In genomic region chr9:84117337-84117736, GRCm38 (mm10) we compare ENCODE assay signal across 9 mouse cellular contexts.
DNase-seq lines count a peak whose midpoint lies in the region; ATAC-seq and TF ChIP-seq lines count a peak whose summit lies in the region.
"Had no signal": no experiment of that assay in that cellular context is flagged by ENCODE, and none has a peak within 500 bp of the region (broad histone marks: within the 10 kb centered on the region; RNA-seq: fewer than 3 reads in every experiment).

No protein-coding gene starts in this region.

- no peaks in the 10 kb centered on the region for H3K4me1 ChIP-seq in hindbrain, postnatal 0 days (ENCODE audit: insufficient read depth, low read length)
- peaks cover 12% of the 10 kb centered on the region; the same call in 1 of the 2 replicates for H3K4me1 ChIP-seq in hindbrain, embryonic 14.5 days (replicated peaks; ENCODE audit: control insufficient read depth, insufficient read depth, low read length)
- no peaks in the 10 kb centered on the region for H3K4me1 ChIP-seq in neural tube, embryonic 13.5 days (replicated peaks)
- peaks cover 20% of the 10 kb centered on the region for H3K4me1 ChIP-seq in embryonic facial prominence, embryonic 10.5 days
- H3K4me1 ChIP-seq in stomach, postnatal 0 days (replicated peaks; ENCODE audit: control insufficient read depth, insufficient read depth), result no peaks in the 10 kb centered on the region

- no peaks in the 10 kb centered on the region for H3K27me3 ChIP-seq in hindbrain, postnatal 0 days (ENCODE audit: insufficient read depth, low read length)
- H3K27me3 ChIP-seq in hindbrain, embryonic 14.5 days (ENCODE audit: control insufficient read depth, insufficient read depth, low read length), result no peaks in the 10 kb centered on the region
- H3K27me3 ChIP-seq in neural tube, embryonic 13.5 days, result no peaks in the 10 kb centered on the region
- no peaks in the 10 kb centered on the region for H3K27me3 ChIP-seq in embryonic facial prominence, embryonic 10.5 days (replicated peaks; ENCODE audit: low read depth, poor library complexity, severe bottlenecking)
- H3K27me3 ChIP-seq in stomach, postnatal 0 days (ENCODE audit: control insufficient read depth, insufficient read depth, low read length), result no peaks in the 10 kb centered on the region

- no peak for TF ChIP-seq EP300 in stomach, postnatal 0 days (optimal IDR thresholded peaks at IDR 0.05)

- TF ChIP-seq CTCF in hindbrain, postnatal 0 days (IDR thresholded peaks at IDR 0.05; ENCODE audit: low read depth), result peak; percentile 50
- peak; percentile 65 for TF ChIP-seq CTCF in stomach, postnatal 0 days (IDR thresholded peaks at IDR 0.05; ENCODE audit: low read depth)

- H3K4me3 ChIP-seq in hindbrain, postnatal 0 days (ENCODE audit: low read length), result no peak overlapping the region
- H3K4me3 ChIP-seq in hindbrain, embryonic 14.5 days (replicated peaks; ENCODE audit: low read length), result no peak overlapping the region
- no peak overlapping the region for H3K4me3 ChIP-seq in neural tube, embryonic 13.5 days
- no peak overlapping the region for H3K4me3 ChIP-seq in embryonic facial prominence, embryonic 10.5 days
- no peak overlapping the region for H3K4me3 ChIP-seq in stomach, postnatal 0 days (ENCODE audit: low read depth, low read length)

- H3K4me2 ChIP-seq in hindbrain, postnatal 0 days (ENCODE audit: low read depth, low read length), result no peak overlapping the region
- no peak overlapping the region for H3K4me2 ChIP-seq in hindbrain, embryonic 14.5 days (replicated peaks)
- H3K4me2 ChIP-seq in neural tube, embryonic 13.5 days, result no peak overlapping the region
- no peak overlapping the region for H3K4me2 ChIP-seq in stomach, postnatal 0 days (replicated peaks; ENCODE audit: low read depth)

- H3K27ac ChIP-seq in hindbrain, postnatal 0 days, result no peak overlapping the region
- H3K27ac ChIP-seq in hindbrain, embryonic 14.5 days, result no peak overlapping the region
- H3K27ac ChIP-seq in neural tube, embryonic 13.5 days (replicated peaks), result no peak overlapping the region
- H3K27ac ChIP-seq in embryonic facial prominence, embryonic 10.5 days (replicated peaks), result no peak overlapping the region
- no peak overlapping the region for H3K27ac ChIP-seq in stomach, postnatal 0 days (replicated peaks)

- H3K9me3 ChIP-seq in hindbrain, postnatal 0 days (ENCODE audit: low read length), result no peaks in the 10 kb centered on the region
- no peaks in the 10 kb centered on the region for H3K9me3 ChIP-seq in hindbrain, embryonic 14.5 days (ENCODE audit: control insufficient read depth, low read length)
- H3K9me3 ChIP-seq in neural tube, embryonic 13.5 days, result no peaks in the 10 kb centered on the region
- no peaks in the 10 kb centered on the region for H3K9me3 ChIP-seq in embryonic facial prominence, embryonic 10.5 days
- H3K9me3 ChIP-seq in stomach, postnatal 0 days (ENCODE audit: control insufficient read depth, low read length), result no peaks in the 10 kb centered on the region

- 80% methylated on average over 5 of the region's 5 CpGs for WGBS in hindbrain, postnatal 0 days
- 73% methylated on average over 5 of the region's 5 CpGs for WGBS in hindbrain, embryonic 14.5 days
- WGBS in neural tube, embryonic 13.5 days, result 67% methylated on average over 5 of the region's 5 CpGs
- 80% methylated on average over 5 of the region's 5 CpGs for WGBS in embryonic facial prominence, embryonic 10.5 days
- 75% methylated on average over 5 of the region's 5 CpGs for WGBS in stomach, postnatal 0 days

- H3K36me3 ChIP-seq in hindbrain, postnatal 0 days (ENCODE audit: insufficient read depth, low read length), result no peaks in the 10 kb centered on the region
- H3K36me3 ChIP-seq in hindbrain, embryonic 14.5 days (replicated peaks; ENCODE audit: control insufficient read depth, insufficient read depth), result no peaks in the 10 kb centered on the region
- no peaks in the 10 kb centered on the region for H3K36me3 ChIP-seq in neural tube, embryonic 13.5 days
- H3K36me3 ChIP-seq in embryonic facial prominence, embryonic 10.5 days (replicated peaks), result no peaks in the 10 kb centered on the region
- H3K36me3 ChIP-seq in stomach, postnatal 0 days (ENCODE audit: control insufficient read depth, insufficient read depth, low read length), result no peaks in the 10 kb centered on the region

- peak; percentile 41 for DNase-seq in hindbrain, postnatal 0 days (ENCODE audit: low spot score)
- no peak for DNase-seq in hindbrain, embryonic 14.5 days (ENCODE audit: low spot score)
- no peak for DNase-seq in neural tube, embryonic 10.5 days (ENCODE audit: extremely low spot score, low spot score)
- peak; percentile 25 for DNase-seq in embryonic facial prominence, embryonic 10.5 days (ENCODE audit: low spot score)
- peak; percentile 29 for DNase-seq in stomach, postnatal 0 days (ENCODE audit: low spot score)
- DNase-seq in adrenal gland, postnatal 36 days, result no peak
- DNase-seq: cerebellum, adult 18-20 months; thymus, postnatal 36 days had no signal

- ATAC-seq in hindbrain, postnatal 0 days, result no peak
- no peak for ATAC-seq in hindbrain, embryonic 14.5 days (ENCODE audit: low FRiP score)
- 0 out of 2 replicates have a peak, but pooled peaks have one; percentile 63 for ATAC-seq in neural tube, embryonic 13.5 days (ENCODE audit: low read depth)
- ATAC-seq in stomach, postnatal 0 days (ENCODE audit: low FRiP score, low TSS enrichment), result no peak

- no peak overlapping the region for H3K9ac ChIP-seq in hindbrain, postnatal 0 days (replicated peaks; ENCODE audit: low read length)
- no peak overlapping the region for H3K9ac ChIP-seq in hindbrain, embryonic 14.5 days
- no peak overlapping the region for H3K9ac ChIP-seq in neural tube, embryonic 13.5 days
- no peak overlapping the region for H3K9ac ChIP-seq in stomach, postnatal 0 days (ENCODE audit: low read length)

Comparison
In these comparisons a context has a peak if more than half of its experiments do, and no peak if none do; other contexts are left out.
1. DNase-seq: peak in hindbrain, postnatal 0 days (single experiment), embryonic facial prominence, embryonic 10.5 days (single experiment) and stomach, postnatal 0 days (single experiment); none in hindbrain, embryonic 14.5 days (single experiment), neural tube, embryonic 10.5 days (single experiment) and adrenal gland, postnatal 36 days (0 of 2).